Mouse (Mus musculus): Measurements from ENCODE around the gene Abl2.
"Not testable (repeated sequence)": the region's sequence is repeated elsewhere in the genome, so short reads cannot be mapped to it uniquely, and the experiment has no call there.

Gene Abl2

GRCm38 (mm10) chr1:156635148-156635547 lies 76.6 kb downstream of the Abl2 start:
- DNase-seq (ENCODE audit: low spot score in 2 of 2): no peak

GRCm38 (mm10) chr1:156639455-156639854 lies 80.9 kb downstream of the Abl2 start:
- DNase-seq (ENCODE audit: low spot score in 2 of 2): no peak

- DNase-seq (ENCODE audit: low spot score in 2 of 2): no peak
These were observed 82.0 kb downstream of the Abl2 start for GRCm38 (mm10) chr1:156640577-156640976.

GRCm38 (mm10) chr1:156641808-156642207 lies 83.2 kb downstream of the Abl2 start:
- DNase-seq (ENCODE audit: low spot score in 2 of 2): no peak

- no peak for DNase-seq (ENCODE audit: low spot score in 2 of 2)
These were observed 84.2 kb downstream of the Abl2 start for GRCm38 (mm10) chr1:156642813-156643212.

- DNase-seq (ENCODE audit: low spot score in 2 of 2): no peak
These were observed 85.5 kb downstream of the Abl2 start for GRCm38 (mm10) chr1:156644061-156644460.

GRCm38 (mm10) chr1:156644780-156645523 lies 86.4 kb downstream of the Abl2 start:
- no peak for DNase-seq (ENCODE audit: low spot score in 2 of 2)

- no peak for DNase-seq (ENCODE audit: low spot score in 2 of 2)
These were observed 87.4 kb downstream of the Abl2 start for GRCm38 (mm10) chr1:156645971-156646370.

GRCm38 (mm10) chr1:156648705-156649104 lies 90.1 kb downstream of the Abl2 start:
- no peak for DNase-seq (ENCODE audit: low spot score in 2 of 2)

- DNase-seq (ENCODE audit: low spot score in 2 of 2): no peak
These were observed 92.0 kb downstream of the Abl2 start for GRCm38 (mm10) chr1:156650631-156651030.

GRCm38 (mm10) chr1:156652189-156652822 lies 93.7 kb downstream of the Abl2 start:
- DNase-seq (ENCODE audit: low spot score in 2 of 2): no peak

- no peak for DNase-seq (ENCODE audit: low spot score in 2 of 2)
These were observed 96.3 kb downstream of the Abl2 start for GRCm38 (mm10) chr1:156654735-156655530.

- DNase-seq (ENCODE audit: low spot score in 2 of 2): no peak
These were observed 98.9 kb downstream of the Abl2 start for GRCm38 (mm10) chr1:156657523-156657922.

- no peak for DNase-seq (ENCODE audit: low spot score in 2 of 2)
These were observed 100.1 kb downstream of the Abl2 start for GRCm38 (mm10) chr1:156658676-156659075.

- DNase-seq (ENCODE audit: low spot score in 2 of 2): no peak
These were observed 101.5 kb downstream of the Abl2 start for GRCm38 (mm10) chr1:156659906-156660659.

GRCm38 (mm10) chr1:156660660-156661236 lies 102.2 kb downstream of the Abl2 start:
- DNase-seq (ENCODE audit: low spot score in 2 of 2): not testable (repeated sequence)

- DNase-seq (ENCODE audit: low spot score in 2 of 2): no peak
These were observed 107.2 kb downstream of the Abl2 start for GRCm38 (mm10) chr1:156665777-156666176.

GRCm38 (mm10) chr1:156667141-156667926 lies 108.7 kb downstream of the Abl2 start:
- DNase-seq (ENCODE audit: low spot score in 2 of 2): no peak

GRCm38 (mm10) chr1:156668602-156669001 lies 110.0 kb downstream of the Abl2 start:
- no peak for DNase-seq (ENCODE audit: low spot score in 2 of 2)

GRCm38 (mm10) chr1:156669208-156669983 lies 110.8 kb downstream of the Abl2 start:
- DNase-seq (ENCODE audit: low spot score in 2 of 2): no peak
